Mouse (Mus musculus): Measurements from ENCODE around the gene Tmem150c.

DNA sequence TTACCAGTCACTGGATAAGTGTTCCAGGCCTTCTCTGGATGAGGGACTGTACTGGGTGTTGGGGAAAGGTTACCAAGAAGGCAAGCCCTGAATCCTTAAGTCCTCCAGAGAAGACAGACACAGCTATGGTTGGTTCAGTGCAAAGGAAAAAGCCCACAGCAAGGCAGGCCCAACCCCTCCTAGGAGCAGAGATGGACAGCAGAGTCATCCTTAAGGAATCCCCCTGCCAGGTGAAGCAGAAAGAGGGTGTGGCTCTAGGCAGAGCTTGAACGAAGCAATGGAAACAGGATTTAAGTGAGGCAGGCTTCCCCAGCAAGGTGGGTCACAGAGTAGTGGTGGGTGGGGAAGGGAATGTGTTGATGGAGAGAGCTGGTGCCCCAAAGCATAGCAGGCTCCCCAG lies 35.1 kb downstream of the Tmem150c start:
- no peak for TF ChIP-seq CTCF (IDR thresholded peaks at IDR 0.05; ENCODE audit: low read depth)
- TF ChIP-seq EP300 (IDR thresholded peaks at IDR 0.05; ENCODE audit: low read depth) = no peak

Measured in liver, postnatal 0 days (tissue).